Mouse (Mus musculus) forebrain, embryonic 13.5 days (tissue): ENCODE data around the gene Sema3f. TPM values are rescaled to one million over a fixed set of nuclear protein-coding genes. Genes with fewer than 3 reads are reported as not detected.
A peak's percentile ranks its signal among the peaks of the same experiment; 100 is the strongest.

Source experiments
- ATAC-seq: fragments of 200-750 bp; cut with Nextera tagmentation; 2 replicates; pipeline ENCODE4 v1.8.0; 2017
- H3K27ac ChIP-seq: fragments of 300-500 bp; sonication (generic); 2 replicates; pipeline ENCODE4 v1.5.1; 2015; ENCODE audit warnings: inconsistent platforms, mild to moderate bottlenecking, moderate library complexity
- H3K27me3 ChIP-seq: fragments of 300-500 bp; sonication (generic); 2 replicates; pipeline ENCODE4 v1.6.1; 2015; ENCODE audit warnings: mild to moderate bottlenecking, inconsistent platforms
- H3K36me3 ChIP-seq: fragments of 300-500 bp; sonication (generic); 2 replicates; pipeline ENCODE4 v1.6.1; 2015; ENCODE audit warnings: mild to moderate bottlenecking, inconsistent platforms; ENCODE audit not compliant: poor library complexity, severe bottlenecking
- H3K4me1 ChIP-seq: fragments of 300-500 bp; sonication (generic); 2 replicates; pipeline ENCODE4 v1.6.1; 2015; ENCODE audit warnings: inconsistent platforms
- H3K4me2 ChIP-seq: fragments of 300-500 bp; sonication (generic); 2 replicates; pipeline ENCODE4 v1.6.1; 2015; ENCODE audit warnings: inconsistent platforms, mild to moderate bottlenecking, moderate library complexity
- H3K4me3 ChIP-seq: fragments of 300-500 bp; sonication (generic); 2 replicates; pipeline ENCODE4 v1.5.1; 2015; ENCODE audit warnings: mild to moderate bottlenecking, inconsistent platforms
- H3K9ac ChIP-seq: fragments of 300-500 bp; sonication (generic); 2 replicates; pipeline ENCODE4 v1.6.1; 2015; ENCODE audit warnings: mild to moderate bottlenecking, inconsistent platforms
- H3K9me3 ChIP-seq: fragments of 300-500 bp; sonication (generic); replicated peaks from 2 replicates; pipeline ENCODE4 v1.6.1; 2016; ENCODE audit warnings: inconsistent platforms
- WGBS: fragments of 180-500 bp; shearing (Covaris S2); methylation state at CpG from one replicate; pipeline ENCODE4 v1.1.7; 2015; 5-methylcytosine and 5-hydroxymethylcytosine counted together
- polyA plus RNA-seq: library from polyadenylated mRNA; unstranded; fragments of >200 nt; fragmentation: Nextera tagmentation; extraction: Ambion mirVana; gene quantifications from 2 replicates; pipeline ENCODE4 v1.2.1, GENCODE M21; 2015

The Sema3f gene
- polyA plus RNA-seq, 1 experiment from 2014 or later, result 6.8 TPM

GRCm38 (mm10) chr9:107697811-107698521, 12.3 kb downstream of the Sema3f start:
- Histone ChIP-seq H3K9ac (peak overlapping the region; percentile 52), H3K27me3 (peaks cover 30% of the 10 kb centered on the region), H3K27ac (peak overlapping the region; percentile 32; the same call in 1 of the 2 replicates), H3K4me3 (no peak overlapping the region), H3K4me2 (peak overlapping the region; percentile 48), H3K4me1 (peaks cover 81% of the 10 kb centered on the region), H3K36me3 (peaks cover 3% of the 10 kb centered on the region; the same call in 1 of the 2 replicates), H3K9me3 (no peaks in the 10 kb centered on the region)
- peak; percentile 46 for ATAC-seq
- WGBS, result 2% methylated on average over 14 of the region's 14 CpGs

- ATAC-seq, result no peak
- peak overlapping the region; percentile 48; the same call in 1 of the 2 replicates for H3K4me2 ChIP-seq
- H3K9ac ChIP-seq, result 0 out of 2 replicates have a peak overlapping the region, but pooled peaks have one; percentile 10
- H3K4me1 ChIP-seq, result peaks cover 78% of the 10 kb centered on the region
- H3K27me3 ChIP-seq, result peaks cover 30% of the 10 kb centered on the region
- WGBS, result 22% methylated on average over 9 of the region's 9 CpGs
- peaks cover 5% of the 10 kb centered on the region for H3K36me3 ChIP-seq
- H3K4me3 ChIP-seq, result no peak overlapping the region
- H3K27ac ChIP-seq, result no peak overlapping the region
- H3K9me3 ChIP-seq, result no peaks in the 10 kb centered on the region
These were observed 13.2 kb downstream of the Sema3f start for GRCm38 (mm10) chr9:107696845-107697610.

GRCm38 (mm10) chr9:107696106-107696479, 14.2 kb downstream of the Sema3f start:
- peak overlapping the region; percentile 26; the same call in 1 of the 2 replicates for H3K9ac ChIP-seq

GRCm38 (mm10) chr9:107695441-107696105, 14.7 kb downstream of the Sema3f start:
- ATAC-seq, result no peak
- 87% methylated on average over 12 of the region's 12 CpGs for WGBS
- Histone ChIP-seq H3K4me1 (peaks cover 64% of the 10 kb centered on the region), H3K27ac (no peak overlapping the region), H3K36me3 (peaks cover 20% of the 10 kb centered on the region), H3K27me3 (peaks cover 29% of the 10 kb centered on the region), H3K9ac (peak overlapping the region; percentile 26; the same call in 1 of the 2 replicates), H3K4me3 (no peak overlapping the region), H3K9me3 (no peaks in the 10 kb centered on the region), H3K4me2 (no peak overlapping the region)

More at GRCm38 (mm10) chr9:107696106-107696479, 14.2 kb downstream of the Sema3f start:
- H3K36me3 ChIP-seq, result peaks cover 15% of the 10 kb centered on the region
- H3K4me2 ChIP-seq, result no peak overlapping the region
- no peak overlapping the region for H3K4me3 ChIP-seq
- 43% methylated on average over 6 of the region's 6 CpGs for WGBS
- no peaks in the 10 kb centered on the region for H3K9me3 ChIP-seq
- H3K27me3 ChIP-seq, result peaks cover 30% of the 10 kb centered on the region
- ATAC-seq, result no peak
- H3K27ac ChIP-seq, result no peak overlapping the region
- H3K4me1 ChIP-seq, result peaks cover 69% of the 10 kb centered on the region

- H3K4me3 ChIP-seq, result no peak overlapping the region
- H3K4me2 ChIP-seq, result no peak overlapping the region
- H3K27me3 ChIP-seq, result peaks cover 19% of the 10 kb centered on the region
- H3K27ac ChIP-seq, result no peak overlapping the region
- peaks cover 55% of the 10 kb centered on the region for H3K4me1 ChIP-seq
- WGBS, result 72% methylated on average over 7 of the region's 7 CpGs
- peaks cover 27% of the 10 kb centered on the region for H3K36me3 ChIP-seq
- no peaks in the 10 kb centered on the region for H3K9me3 ChIP-seq
- no peak for ATAC-seq
- H3K9ac ChIP-seq, result no peak overlapping the region
These were observed 15.6 kb downstream of the Sema3f start for GRCm38 (mm10) chr9:107694627-107695026.

- Histone ChIP-seq H3K4me2 (no peak overlapping the region), H3K4me1 (peaks cover 44% of the 10 kb centered on the region), H3K27ac (no peak overlapping the region), H3K9ac (no peak overlapping the region), H3K36me3 (peaks cover 36% of the 10 kb centered on the region), H3K27me3 (peaks cover 18% of the 10 kb centered on the region), H3K4me3 (no peak overlapping the region), H3K9me3 (no peaks in the 10 kb centered on the region)
- WGBS, result 59% methylated on average over 4 of the region's 4 CpGs
- peak; percentile 12; the same call in 1 of the 2 replicates for ATAC-seq
These were observed 16.8 kb downstream of the Sema3f start for GRCm38 (mm10) chr9:107693433-107693987.

GRCm38 (mm10) chr9:107692785-107693184, 17.5 kb downstream of the Sema3f start:
- Histone ChIP-seq H3K9me3 (no peaks in the 10 kb centered on the region), H3K27me3 (peaks cover 18% of the 10 kb centered on the region), H3K4me2 (no peak overlapping the region), H3K9ac (0 out of 2 replicates have a peak overlapping the region, but pooled peaks have one; percentile 22), H3K4me3 (no peak overlapping the region), H3K4me1 (peaks cover 36% of the 10 kb centered on the region), H3K36me3 (peaks cover 41% of the 10 kb centered on the region), H3K27ac (no peak overlapping the region)
- 60% methylated on average over 5 of the region's 5 CpGs for WGBS
- ATAC-seq, result no peak

GRCm38 (mm10) chr9:107690391-107690790, 19.9 kb downstream of the Sema3f start:
- no peak overlapping the region for H3K4me3 ChIP-seq
- H3K36me3 ChIP-seq, result peaks cover 48% of the 10 kb centered on the region
- H3K9ac ChIP-seq, result no peak overlapping the region
- no peak for ATAC-seq
- H3K4me2 ChIP-seq, result no peak overlapping the region
- no peak overlapping the region for H3K27ac ChIP-seq
- H3K9me3 ChIP-seq, result no peaks in the 10 kb centered on the region
- peaks cover 3% of the 10 kb centered on the region; the same call in 1 of the 2 replicates for H3K27me3 ChIP-seq
- peaks cover 14% of the 10 kb centered on the region for H3K4me1 ChIP-seq
- 87% methylated on average over 8 of the region's 8 CpGs for WGBS

- peaks cover 60% of the 10 kb centered on the region for H3K36me3 ChIP-seq
- ATAC-seq, result no peak
- peaks cover 14% of the 10 kb centered on the region for H3K4me1 ChIP-seq
- H3K4me3 ChIP-seq, result no peak overlapping the region
- no peak overlapping the region for H3K4me2 ChIP-seq
- 82% methylated on average over 7 of the region's 7 CpGs for WGBS
- H3K9ac ChIP-seq, result no peak overlapping the region
- no peaks in the 10 kb centered on the region for H3K9me3 ChIP-seq
- H3K27ac ChIP-seq, result no peak overlapping the region
- H3K27me3 ChIP-seq, result no peaks in the 10 kb centered on the region
These were observed 21.3 kb downstream of the Sema3f start for GRCm38 (mm10) chr9:107688939-107689338.

- H3K9ac ChIP-seq, result no peak overlapping the region
- WGBS, result 89% methylated on average over 5 of the region's 5 CpGs
- H3K27ac ChIP-seq, result no peak overlapping the region
- no peak overlapping the region for H3K4me3 ChIP-seq
- no peaks in the 10 kb centered on the region for H3K27me3 ChIP-seq
- ATAC-seq, result no peak
- H3K9me3 ChIP-seq, result no peaks in the 10 kb centered on the region
- peaks cover 11% of the 10 kb centered on the region for H3K4me1 ChIP-seq
- peaks cover 65% of the 10 kb centered on the region for H3K36me3 ChIP-seq
- no peak overlapping the region for H3K4me2 ChIP-seq
These were observed 21.9 kb downstream of the Sema3f start for GRCm38 (mm10) chr9:107688415-107688814.

GRCm38 (mm10) chr9:107685231-107685981, 24.9 kb downstream of the Sema3f start:
- no peak overlapping the region for H3K4me3 ChIP-seq
- ATAC-seq, result peak; percentile 84
- no peaks in the 10 kb centered on the region for H3K9me3 ChIP-seq
- H3K36me3 ChIP-seq, result peaks cover 55% of the 10 kb centered on the region
- WGBS, result 32% methylated on average over 17 of the region's 17 CpGs
- no peaks in the 10 kb centered on the region for H3K4me1 ChIP-seq
- no peak overlapping the region for H3K4me2 ChIP-seq
- no peak overlapping the region for H3K9ac ChIP-seq
- no peak overlapping the region for H3K27ac ChIP-seq
- no peaks in the 10 kb centered on the region for H3K27me3 ChIP-seq
